Mouse (Mus musculus) testis, adult 2 months (tissue): ENCODE measurements around the gene Col11a2.

Source experiments
- CTCF ChIP-seq: fragments of 200-500 bp; IDR thresholded peaks from 2 replicates; pipeline ENCODE4 v1.5.1; 2012; ENCODE audit warnings: low read depth, mild to moderate bottlenecking, inconsistent platforms, low read length, moderate library complexity; ENCODE audit not compliant: control insufficient read depth, insufficient read depth, insufficient replicate concordance
- POLR2A ChIP-seq: fragments of 200-500 bp; IDR thresholded peaks from 2 replicates; pipeline ENCODE4 v1.6.1; 2012; ENCODE audit warnings: low read depth, mild to moderate bottlenecking, inconsistent platforms, low read length, moderate library complexity; ENCODE audit not compliant: control insufficient read depth

GRCm38 (mm10) chr17:34102831-34103230 lies 63.6 kb downstream of the Col11a2 start:
- TF ChIP-seq CTCF = no peak
- no peak for TF ChIP-seq POLR2A
